Mouse (Mus musculus) erythroblast, embryonic 14.5 days (primary cell): Measurements from ENCODE around the gene Rnf34.

Source experiments
- GATA1 ChIP-seq: IDR thresholded peaks from 2 replicates; pipeline ENCODE4 v1.6.1; 2012; ENCODE audit warnings: low read length, inconsistent platforms, mixed read lengths
- TAL1 ChIP-seq: IDR thresholded peaks from 3 replicates; pipeline ENCODE4 v1.6.1; 2012; ENCODE audit warnings: low read length, inconsistent platforms, mixed read lengths

DNA sequence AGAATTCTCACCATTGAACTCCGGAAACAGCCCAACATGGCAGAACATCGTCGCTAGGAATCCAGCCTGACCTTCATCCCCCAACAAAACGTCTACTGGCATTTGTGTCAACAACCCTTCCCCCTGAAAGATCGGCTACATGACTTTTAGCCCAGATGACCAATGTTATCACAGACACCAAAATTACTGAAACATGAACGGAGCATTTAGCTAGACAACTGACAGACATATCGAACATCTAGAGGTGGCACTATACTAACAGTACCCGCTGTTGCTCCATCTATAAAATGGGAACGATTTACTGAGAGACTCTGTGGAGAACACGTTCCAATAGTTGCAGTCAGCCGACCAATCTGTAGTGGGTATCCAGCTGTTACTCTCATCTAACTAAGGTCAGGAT lies 51.3 kb downstream of the Rnf34 start:
- TF ChIP-seq TAL1: no peak
- no peak for TF ChIP-seq GATA1
